Mouse (Mus musculus): ENCODE measurements at regions not wholly inside any gene's neighbourhood (a gene's known extent, or its start where the extent isn't known, plus 50 kb on each side); places are given as distances from the start of the nearest gene placed in this dataset.

DNA sequence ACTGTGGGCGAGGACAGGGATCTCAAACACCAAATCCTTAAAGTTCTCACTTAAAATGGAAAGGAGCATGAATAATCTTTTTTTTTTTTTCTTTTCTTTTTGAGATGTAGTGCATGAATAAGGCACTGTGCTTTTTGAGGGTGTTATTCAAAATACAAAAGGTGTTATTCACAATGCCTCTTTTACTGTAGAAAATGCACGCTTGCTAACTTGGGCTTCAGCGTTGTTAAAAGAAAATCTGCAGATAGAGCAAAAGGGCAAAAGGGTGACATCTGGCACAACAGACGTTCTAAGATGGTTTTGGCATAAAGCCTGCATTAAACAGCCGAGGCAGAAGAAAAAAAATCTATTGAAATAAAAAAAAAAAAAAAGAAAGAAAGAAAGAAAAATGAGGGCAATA lies 651.5 kb upstream of the Lrrn3 start:
- TF ChIP-seq POLR2A (IDR thresholded peaks at IDR 0.05; ENCODE audit: insufficient read depth, low read length) (no peak), CTCF (IDR thresholded peaks at IDR 0.05; ENCODE audit: low read depth, low read length) (no peak)
